Mouse (Mus musculus) heart, postnatal 0 days (tissue): ENCODE measurements around the gene Efemp2.

Experiments
- CTCF ChIP-seq: IDR thresholded peaks from 2 replicates; pipeline ENCODE4 v1.5.1; 2016; ENCODE audit warnings: antibody characterized with exemption, control low read depth, low read depth
- EP300 ChIP-seq: IDR thresholded peaks from 2 replicates; pipeline ENCODE4 v1.6.1; 2016; ENCODE audit warnings: antibody characterized with exemption, low read depth

DNA sequence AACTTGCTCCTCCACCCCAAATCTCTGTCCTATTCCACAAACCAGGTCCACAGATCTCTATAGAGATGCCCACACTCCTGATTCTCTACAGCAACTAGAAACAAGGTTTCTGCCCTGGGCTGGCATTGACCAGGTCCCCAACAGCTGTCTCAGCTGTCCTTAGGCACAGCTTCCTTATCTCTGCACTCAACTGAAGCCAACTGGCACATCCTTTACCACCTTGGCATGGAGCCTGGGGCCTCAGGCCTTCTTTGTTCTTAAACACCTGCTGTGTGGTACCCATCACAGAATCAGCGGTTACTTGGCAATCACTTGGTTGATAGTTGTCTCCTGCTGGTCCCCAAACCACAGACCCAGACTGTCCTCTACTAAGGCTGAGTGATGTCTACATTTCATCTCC lies 43.3 kb upstream of the Efemp2 start:
- TF ChIP-seq CTCF: no peak
- TF ChIP-seq EP300: no peak
